Mouse (Mus musculus) ES-E14 (cell line): ENCODE data around the gene Map2k5.

Experiments used
- CHD2 ChIP-seq: IDR thresholded peaks from 2 replicates; pipeline ENCODE4 v1.6.1; 2014; ENCODE audit warnings: mild to moderate bottlenecking, low read depth, low read length, inconsistent platforms
- HCFC1 ChIP-seq: IDR thresholded peaks from 2 replicates; pipeline ENCODE4 v1.6.1; 2012; ENCODE audit warnings: low read length, inconsistent platforms, borderline replicate concordance; ENCODE audit not compliant: insufficient read depth
- MAFK ChIP-seq: IDR thresholded peaks from 2 replicates; pipeline ENCODE4 v1.6.1; 2014; ENCODE audit warnings: mild to moderate bottlenecking, low read depth, low read length, inconsistent platforms; ENCODE audit not compliant: insufficient read depth
- ZNF384 ChIP-seq: IDR thresholded peaks from 2 replicates; pipeline ENCODE4 v1.6.1; 2012; ENCODE audit warnings: low read depth, low read length, inconsistent platforms

GRCm38 (mm10) chr9:63203461-63203860 lies 174.2 kb downstream of the Map2k5 start:
- no peak for TF ChIP-seq HCFC1
- no peak for TF ChIP-seq MAFK
- no peak for TF ChIP-seq CHD2
- TF ChIP-seq ZNF384 = no peak
